Mouse (Mus musculus) layer of hippocampus, adult 8-10 months (tissue): ENCODE results near the gene Nfix. TPM values are rescaled to one million over a fixed set of nuclear protein-coding genes. Genes with fewer than 3 reads are reported as not detected.
A peak's percentile ranks its signal among the peaks of the same experiment; 100 is the strongest.
"Not testable (repeated sequence)": the region's sequence is repeated elsewhere in the genome, so short reads cannot be mapped to it uniquely, and the experiment has no call there.

ENCODE experiments used
- DNase-seq, 2 experiments: peaks; one replicate each; pipeline ENCODE4 v3.0.0; 2022; ENCODE audit warnings: low spot score in 2 of 2
- total RNA-seq, 4 experiments: library from RNA; stranded (reverse); gene quantifications; 2 replicates each; pipeline ENCODE4 v1.2.4; 2022

Gene Nfix
- total RNA-seq, 4 experiments from 2014 or later = 453 to 552 (median 494) TPM

GRCm38 (mm10) chr8:84832759-84833742 lies 32.9 kb upstream of the Nfix start:
- no peak for DNase-seq

- peak in 1 of 2 experiments; percentile 73 for DNase-seq
Measured at GRCm38 (mm10) chr8:84832034-84832717, 32.0 kb upstream of the Nfix start.

GRCm38 (mm10) chr8:84831490-84831889 lies 31.3 kb upstream of the Nfix start, which contains the start of gene Gadd45gip1:
TSS of gene Gadd45gip1 (plus strand) at chr8:84831522.
- no peak for DNase-seq

- DNase-seq = not testable (repeated sequence)
Measured at GRCm38 (mm10) chr8:84826518-84826917, 26.4 kb upstream of the Nfix start.

- DNase-seq = no peak
Measured at GRCm38 (mm10) chr8:84825636-84826035, 25.5 kb upstream of the Nfix start.

- DNase-seq = no peak
Measured at GRCm38 (mm10) chr8:84823653-84824052, 23.5 kb upstream of the Nfix start.

- DNase-seq = no peak
Measured at GRCm38 (mm10) chr8:84822723-84823122, 22.6 kb upstream of the Nfix start, which contains the start of gene Dand5. TSS of gene Dand5 (minus strand) at chr8:84822823.

- no peak for DNase-seq
Measured at GRCm38 (mm10) chr8:84816117-84816516, 16.0 kb upstream of the Nfix start.

GRCm38 (mm10) chr8:84815547-84815946 lies 15.4 kb upstream of the Nfix start:
- peak; percentile 91 to 97 for DNase-seq

- DNase-seq = no peak
Measured at GRCm38 (mm10) chr8:84814555-84815441, 14.7 kb upstream of the Nfix start.

- DNase-seq = peak in 1 of 2 experiments; percentile 35
Measured at GRCm38 (mm10) chr8:84814240-84814554, 14.1 kb upstream of the Nfix start.

GRCm38 (mm10) chr8:84813830-84814229 lies 13.7 kb upstream of the Nfix start:
- DNase-seq = no peak

- peak in 1 of 2 experiments; percentile 88 for DNase-seq
Measured at GRCm38 (mm10) chr8:84813059-84813458, 12.9 kb upstream of the Nfix start.

- DNase-seq = no peak
Measured at GRCm38 (mm10) chr8:84811303-84811702, 11.2 kb upstream of the Nfix start.

GRCm38 (mm10) chr8:84810896-84811295 lies 10.8 kb upstream of the Nfix start:
- DNase-seq = peak; percentile 92 to 98

GRCm38 (mm10) chr8:84809941-84810280 lies 9.8 kb upstream of the Nfix start:
- DNase-seq = no peak

- no peak for DNase-seq
Measured at GRCm38 (mm10) chr8:84809109-84809940, 9.2 kb upstream of the Nfix start.

- DNase-seq = no peak
Measured at GRCm38 (mm10) chr8:84806031-84806430, 5.9 kb upstream of the Nfix start.

- no peak for DNase-seq
Measured at GRCm38 (mm10) chr8:84799136-84799931, 810 bp downstream of the Nfix start.
